Mouse (Mus musculus): ENCODE data around the gene Pcyt1a.

DNA sequence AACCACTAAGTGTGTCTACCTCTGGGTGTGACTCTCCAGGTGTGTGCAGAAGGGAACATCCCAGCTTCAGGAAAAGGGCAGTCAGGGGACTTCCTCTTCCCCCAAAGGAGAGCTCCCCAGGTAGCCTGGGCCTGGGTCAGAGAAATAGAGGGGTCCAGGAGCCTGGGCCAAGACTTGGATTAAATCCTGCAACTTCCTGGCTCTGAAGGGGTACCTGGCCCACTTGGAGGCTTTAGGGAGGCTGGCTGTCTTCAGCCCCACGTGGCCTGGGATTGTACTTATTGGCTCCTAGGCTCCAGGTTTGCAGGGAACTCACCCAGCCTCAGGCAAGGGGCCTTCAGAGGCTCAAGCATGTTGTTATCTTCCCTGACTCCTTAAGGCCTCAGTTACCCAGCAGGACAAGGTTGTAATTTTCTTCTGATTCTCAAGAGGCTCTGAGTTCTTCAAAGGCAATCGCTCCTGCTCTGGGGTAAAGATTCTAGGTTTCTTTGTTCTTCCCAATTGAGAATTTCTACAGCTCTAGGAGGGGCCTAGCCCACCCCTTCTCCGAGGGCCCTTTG is 77.9 kb downstream of the Pcyt1a start:
- no peak for TF ChIP-seq CTCF (IDR thresholded peaks at IDR 0.05; ENCODE audit: control insufficient read depth, insufficient read depth, low read length)
- no peak for TF ChIP-seq POLR2A (IDR thresholded peaks at IDR 0.05; ENCODE audit: borderline replicate concordance, control insufficient read depth, low read depth, low read length)

All from bone marrow, adult 2 months (tissue).